Comparison of ENCODE assay signal across 9 mouse cellular contexts in genomic region chr11:90369115-90369514, GRCm38 (mm10). TPM values are rescaled to one million over a fixed set of nuclear protein-coding genes. Genes with fewer than 3 reads are reported as not detected.
A peak's percentile ranks its signal among the peaks of the same experiment; 100 is the strongest.
DNase-seq lines count a peak whose midpoint lies in the region; ATAC-seq and TF ChIP-seq lines count a peak whose summit lies in the region.
"Had no signal": no experiment of that assay in that cellular context is flagged by ENCODE, and none has a peak within 500 bp of the region (broad histone marks: within the 10 kb centered on the region; RNA-seq: fewer than 3 reads in every experiment).

No protein-coding gene starts in this region.

- no peak for TF ChIP-seq CTCF in layer of hippocampus, adult 2 months (conservative IDR thresholded peaks at IDR 0.05)
- TF ChIP-seq CTCF in heart, postnatal 0 days (IDR thresholded peaks at IDR 0.05; ENCODE audit: low read depth): no peak
- TF ChIP-seq CTCF in small intestine, adult 2 months (IDR thresholded peaks at IDR 0.05; ENCODE audit: extremely low read depth, insufficient read length, insufficient replicate concordance, low read depth, low read length): no peak

- peak overlapping the region; percentile 28; the same call in 1 of the 2 replicates for H3K9ac ChIP-seq in heart, postnatal 0 days (replicated peaks; ENCODE audit: low read depth, low read length)
- no peak overlapping the region for H3K9ac ChIP-seq in liver, embryonic 13.5 days

- H3K27ac ChIP-seq in layer of hippocampus, adult 2 months: peak overlapping the region; percentile 88
- peak overlapping the region; percentile 95 for H3K27ac ChIP-seq in heart, postnatal 0 days (ENCODE audit: low read depth)
- peak overlapping the region; percentile 55; the same call in 1 of the 2 replicates for H3K27ac ChIP-seq in liver, embryonic 13.5 days
- peak overlapping the region; percentile 96 for H3K27ac ChIP-seq in small intestine, adult 2 months (ENCODE audit: insufficient read depth, low read depth, low read length)

- H3K4me1 ChIP-seq in heart, postnatal 0 days (ENCODE audit: control insufficient read depth, insufficient read depth): peaks cover 39% of the 10 kb centered on the region
- peaks cover 38% of the 10 kb centered on the region for H3K4me1 ChIP-seq in liver, embryonic 13.5 days (replicated peaks)
- peaks cover 16% of the 10 kb centered on the region for H3K4me1 ChIP-seq in small intestine, adult 2 months (ENCODE audit: control insufficient read depth, insufficient read depth, insufficient read length, low read length)

- peak overlapping the region; percentile 45 for H3K4me2 ChIP-seq in heart, postnatal 0 days (ENCODE audit: low read depth, low read length)
- no peak overlapping the region for H3K4me2 ChIP-seq in liver, embryonic 13.5 days

- H3K9me3 ChIP-seq in heart, postnatal 0 days (replicated peaks; ENCODE audit: control insufficient read depth, low read length): no peaks in the 10 kb centered on the region
- no peaks in the 10 kb centered on the region for H3K9me3 ChIP-seq in liver, embryonic 13.5 days (replicated peaks)
- H3K9me3 ChIP-seq: megakaryocyte, embryonic 14.5 days had no signal

- WGBS in heart, postnatal 0 days: 19% methylated on average over 7 of the region's 7 CpGs
- 46% methylated on average over 7 of the region's 7 CpGs for WGBS in liver, embryonic 13.5 days (ENCODE audit: insufficient replicate concordance)
- 52% methylated on average over 7 of the region's 7 CpGs for WGBS in small intestine, adult 2 months

- DNase-seq in layer of hippocampus, adult 2 months (ENCODE audit: low spot score in 2 of 2): no peak
- no peak for DNase-seq in layer of hippocampus, adult 9-10 months (ENCODE audit: low spot score)
- DNase-seq in heart, postnatal 0 days (ENCODE audit: low spot score): peak; percentile 42
- no peak for DNase-seq in liver, embryonic 13.5 days
- no peak for DNase-seq in thymus, postnatal 0 days (ENCODE audit: low spot score)
- DNase-seq in spleen, postnatal 4 days (ENCODE audit: low spot score in 2 of 2): no peak
- no peak for DNase-seq in natural killer cell, adult 2 months (ENCODE audit: low spot score in 2 of 2)

- 0 out of 2 replicates have a peak, but pooled peaks have one; percentile 10 for ATAC-seq in heart, postnatal 0 days (ENCODE audit: insufficient read depth, low read depth)
- no peak for ATAC-seq in liver, embryonic 13.5 days (ENCODE audit: low read depth)

- no peak for TF ChIP-seq EP300 in heart, postnatal 0 days (IDR thresholded peaks at IDR 0.05; ENCODE audit: low read depth)

- no peak for TF ChIP-seq POLR2A in small intestine, adult 2 months (IDR thresholded peaks at IDR 0.05; ENCODE audit: low read depth, low read length)

- no peaks in the 10 kb centered on the region for H3K27me3 ChIP-seq in heart, postnatal 0 days (ENCODE audit: control insufficient read depth, insufficient read depth, low read length)
- H3K27me3 ChIP-seq in liver, embryonic 13.5 days: no peaks in the 10 kb centered on the region
- no peaks in the 10 kb centered on the region for H3K27me3 ChIP-seq in small intestine, adult 2 months (ENCODE audit: control insufficient read depth, insufficient read depth, low read length)

- no peaks in the 10 kb centered on the region for H3K36me3 ChIP-seq in heart, postnatal 0 days (replicated peaks; ENCODE audit: control insufficient read depth, insufficient read depth, low read length)
- no peaks in the 10 kb centered on the region for H3K36me3 ChIP-seq in liver, embryonic 13.5 days
- no peaks in the 10 kb centered on the region for H3K36me3 ChIP-seq in small intestine, adult 2 months (ENCODE audit: control insufficient read depth, insufficient read depth, low read length)

- H3K4me3 ChIP-seq in layer of hippocampus, adult 2 months: peak overlapping the region; percentile 20; the same call in 1 of the 2 replicates
- no peak overlapping the region for H3K4me3 ChIP-seq in heart, postnatal 0 days (ENCODE audit: low read depth, low read length)
- H3K4me3 ChIP-seq in liver, embryonic 13.5 days (replicated peaks): no peak overlapping the region
- H3K4me3 ChIP-seq in small intestine, adult 2 months (ENCODE audit: low read depth, low read length): no peak overlapping the region
- H3K4me3 ChIP-seq: megakaryocyte, embryonic 14.5 days had no signal

RNA-seq across cellular contexts. Expression of gene Hlf, which starts 21.6 kb away (rescaled TPM):
- total RNA-seq in layer of hippocampus, adult 2 months (2021): 10 to 100 TPM; 87.7 to 88.2 TPM
- 5.4 and 7.6 TPM in 2 replicates for total RNA-seq in heart, postnatal 0 days (2014; rRNA removed; ENCODE audit: low replicate concordance)
- 6.8 and 7.0 TPM in 2 replicates for polyA plus RNA-seq in heart, postnatal 0 days (2015; fragmentation: Nextera tagmentation; extraction: Ambion mirVana)
- polyA plus RNA-seq in liver, embryonic 13.5 days (2015; fragmentation: Nextera tagmentation; extraction: Ambion mirVana): 3.6 and 5.3 TPM in 2 replicates
- 0.41 and 1.8 TPM in 2 replicates for polyA plus RNA-seq in small intestine, adult 2 months (2012; rRNA removed)
- 0.72 and 0.85 TPM in 2 replicates for polyA plus RNA-seq in thymus, postnatal 0 days (2015; fragmentation: Nextera tagmentation; extraction: Ambion mirVana)
